Mouse (Mus musculus): ENCODE results near the gene Drc1. TPM values are rescaled to one million over a fixed set of nuclear protein-coding genes. Genes with fewer than 3 reads are reported as not detected.

Drc1 gene
- polyA plus RNA-seq, 2 experiments: 0.73 to 0.98 TPM

DNA sequence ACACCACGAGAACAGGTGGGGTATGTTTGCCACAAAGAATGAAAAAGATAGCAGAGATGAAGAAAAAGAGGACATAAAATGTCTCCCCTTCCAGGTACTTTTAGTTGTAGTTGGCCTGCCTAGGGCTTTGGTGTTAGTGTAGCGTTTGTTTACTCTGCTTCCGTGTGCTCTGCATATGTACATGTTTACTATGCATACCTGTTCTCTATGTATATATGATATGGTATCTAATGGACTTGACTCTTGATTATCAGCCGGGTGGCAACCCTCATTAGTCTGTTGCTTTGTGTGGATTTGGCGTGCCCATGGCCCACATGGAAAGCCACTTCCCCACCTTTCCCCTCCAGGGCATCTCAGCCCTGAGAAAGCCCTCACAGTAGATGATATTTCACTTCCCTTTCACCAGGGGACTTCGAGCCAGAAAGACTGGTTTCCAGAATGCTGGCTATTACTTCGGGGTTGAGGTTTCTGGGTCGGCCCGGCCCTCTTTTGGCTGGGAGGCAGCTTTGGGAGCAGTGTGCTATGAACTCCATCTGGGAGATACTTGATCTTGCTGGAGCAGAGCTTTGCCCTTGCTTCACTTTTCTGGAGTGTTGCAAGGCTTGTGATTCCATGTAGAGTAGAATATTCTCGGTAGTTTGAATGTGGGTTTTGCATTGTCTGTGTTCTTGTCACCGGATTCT, 9.4 kb upstream of the Drc1 start:
- no peak overlapping the region for H3K9ac ChIP-seq (replicated peaks)
- peaks cover 8% of the 10 kb centered on the region for H3K36me3 ChIP-seq (replicated peaks; ENCODE audit: control insufficient read depth, insufficient read depth, low read depth)
- no peak overlapping the region for H3K27ac ChIP-seq
- no peaks in the 10 kb centered on the region for H3K27me3 ChIP-seq (ENCODE audit: control insufficient read depth, insufficient read depth, low read length)
- no peak overlapping the region for H3K4me2 ChIP-seq (ENCODE audit: low read depth)
- no peaks in the 10 kb centered on the region for H3K9me3 ChIP-seq (ENCODE audit: control insufficient read depth, low read length)
- 75% methylated on average over 11 of the region's 11 CpGs for whole genome bisulfite sequencing (ENCODE audit: insufficient replicate concordance)
- no peak for TF ChIP-seq CTCF (IDR thresholded peaks at IDR 0.05; ENCODE audit: low read depth)
- no peak for TF ChIP-seq EP300 (IDR thresholded peaks at IDR 0.05; ENCODE audit: low read depth)
- H3K4me1 ChIP-seq (replicated peaks; ENCODE audit: control insufficient read depth in 2 of 2, insufficient read depth in 2 of 2, low read length in 1 of 2): no peaks in the 10 kb centered on the region
- DNase-seq (ENCODE audit: low read depth in 3 of 3, low spot score in 3 of 3): no peak
- H3K4me3 ChIP-seq (ENCODE audit: insufficient read depth in 1 of 2, low read depth in 2 of 2, low read length in 2 of 2): no peak overlapping the region
- ATAC-seq (ENCODE audit: insufficient read depth): no peak

- ATAC-seq (ENCODE audit: insufficient read depth): no peak
- 65% methylated on average over 2 of the region's 2 CpGs for WGBS (ENCODE audit: insufficient replicate concordance)
Measured at GRCm38 (mm10) chr5:30276361-30276760, 4.8 kb upstream of the Drc1 start.

GRCm38 (mm10) chr5:30278952-30279351, 2.2 kb upstream of the Drc1 start:
- Histone ChIP-seq H3K27ac (no peak overlapping the region), H3K9ac (replicated peaks) (no peak overlapping the region), H3K4me3 (ENCODE audit: insufficient read depth in 1 of 2, low read depth in 2 of 2, low read length in 2 of 2) (no peak overlapping the region), H3K4me1 (replicated peaks; ENCODE audit: control insufficient read depth in 2 of 2, insufficient read depth in 2 of 2, low read length in 1 of 2) (no peaks in the 10 kb centered on the region), H3K27me3 (ENCODE audit: control insufficient read depth, insufficient read depth, low read length) (peaks cover 11% of the 10 kb centered on the region), H3K9me3 (ENCODE audit: control insufficient read depth, low read length) (no peaks in the 10 kb centered on the region), H3K4me2 (ENCODE audit: low read depth) (no peak overlapping the region), H3K36me3 (replicated peaks; ENCODE audit: control insufficient read depth, insufficient read depth, low read depth) (no peaks in the 10 kb centered on the region)
- ATAC-seq (ENCODE audit: insufficient read depth) (no peak), DNase-seq (ENCODE audit: low read depth in 3 of 3, low spot score in 3 of 3) (no peak)
- TF ChIP-seq CTCF (IDR thresholded peaks at IDR 0.05; ENCODE audit: low read depth) (no peak), EP300 (IDR thresholded peaks at IDR 0.05; ENCODE audit: low read depth) (no peak)
- WGBS (ENCODE audit: insufficient replicate concordance): 45% methylated on average over 3 of the region's 3 CpGs

More at GRCm38 (mm10) chr5:30276361-30276760, 4.8 kb upstream of the Drc1 start:
- peaks cover 6% of the 10 kb centered on the region for H3K27me3 ChIP-seq (ENCODE audit: control insufficient read depth, insufficient read depth, low read length)
- no peak overlapping the region for H3K4me2 ChIP-seq (ENCODE audit: low read depth)
- H3K9me3 ChIP-seq (ENCODE audit: control insufficient read depth, low read length): no peaks in the 10 kb centered on the region
- H3K4me3 ChIP-seq (ENCODE audit: insufficient read depth in 1 of 2, low read depth in 2 of 2, low read length in 2 of 2): no peak overlapping the region
- no peak for DNase-seq (ENCODE audit: low read depth in 3 of 3, low spot score in 3 of 3)
- H3K4me1 ChIP-seq (replicated peaks; ENCODE audit: control insufficient read depth in 2 of 2, insufficient read depth in 2 of 2, low read length in 1 of 2): no peaks in the 10 kb centered on the region
- H3K36me3 ChIP-seq (replicated peaks; ENCODE audit: control insufficient read depth, insufficient read depth, low read depth): no peaks in the 10 kb centered on the region
- no peak overlapping the region for H3K27ac ChIP-seq
- TF ChIP-seq CTCF (IDR thresholded peaks at IDR 0.05; ENCODE audit: low read depth) (no peak), EP300 (IDR thresholded peaks at IDR 0.05; ENCODE audit: low read depth) (no peak)
- no peak overlapping the region for H3K9ac ChIP-seq (replicated peaks)

DNA sequence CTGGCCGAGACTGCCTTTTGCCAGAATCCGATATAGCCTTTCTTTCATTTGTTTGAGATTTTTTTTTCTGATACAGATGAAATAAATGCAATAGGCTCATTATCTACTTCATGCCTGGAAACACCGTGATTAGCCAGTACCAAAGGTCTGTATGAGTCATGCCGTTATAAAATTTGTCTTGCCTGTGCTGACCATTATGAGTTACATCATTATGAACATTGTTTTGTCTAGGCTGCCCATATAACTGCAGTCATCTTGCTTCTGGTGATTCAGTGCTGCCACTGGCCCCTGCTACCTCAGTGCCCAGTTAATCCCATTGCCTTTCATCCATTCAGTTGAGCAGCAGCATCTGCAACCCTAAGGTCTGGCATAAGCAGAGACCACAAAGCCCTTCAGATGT, 1.7 kb upstream of the Drc1 start:
- no peak for ATAC-seq (ENCODE audit: insufficient read depth)
- no peaks in the 10 kb centered on the region for H3K9me3 ChIP-seq (ENCODE audit: control insufficient read depth, low read length)
- no peaks in the 10 kb centered on the region for H3K4me1 ChIP-seq (replicated peaks; ENCODE audit: control insufficient read depth in 2 of 2, insufficient read depth in 2 of 2, low read length in 1 of 2)
- no peak overlapping the region for H3K4me2 ChIP-seq (ENCODE audit: low read depth)
- TF ChIP-seq CTCF (IDR thresholded peaks at IDR 0.05; ENCODE audit: low read depth) (no peak), EP300 (IDR thresholded peaks at IDR 0.05; ENCODE audit: low read depth) (no peak)
- 68% methylated on average over 4 of the region's 4 CpGs for WGBS (ENCODE audit: insufficient replicate concordance)
- no peaks in the 10 kb centered on the region for H3K36me3 ChIP-seq (replicated peaks; ENCODE audit: control insufficient read depth, insufficient read depth, low read depth)
- no peak for DNase-seq (ENCODE audit: low read depth in 3 of 3, low spot score in 3 of 3)
- H3K27ac ChIP-seq: no peak overlapping the region
- H3K4me3 ChIP-seq (ENCODE audit: insufficient read depth in 1 of 2, low read depth in 2 of 2, low read length in 2 of 2): no peak overlapping the region
- H3K27me3 ChIP-seq (ENCODE audit: control insufficient read depth, insufficient read depth, low read length): peaks cover 11% of the 10 kb centered on the region
- no peak overlapping the region for H3K9ac ChIP-seq (replicated peaks)

GRCm38 (mm10) chr5:30280864-30281263, 324 bp upstream of the Drc1 start:
- ATAC-seq (ENCODE audit: insufficient read depth): no peak
- H3K9ac ChIP-seq (replicated peaks): no peak overlapping the region
- no peak for DNase-seq (ENCODE audit: low read depth in 3 of 3, low spot score in 3 of 3)
- no peak overlapping the region for H3K4me3 ChIP-seq (ENCODE audit: insufficient read depth in 1 of 2, low read depth in 2 of 2, low read length in 2 of 2)
- H3K4me1 ChIP-seq (replicated peaks; ENCODE audit: control insufficient read depth in 2 of 2, insufficient read depth in 2 of 2, low read length in 1 of 2): no peaks in the 10 kb centered on the region; a peak in 1 of 4 replicates
- no peak overlapping the region for H3K27ac ChIP-seq
- H3K4me2 ChIP-seq (ENCODE audit: low read depth): no peak overlapping the region
- WGBS (ENCODE audit: insufficient replicate concordance): 33% methylated on average over 9 of the region's 9 CpGs
- H3K27me3 ChIP-seq (ENCODE audit: control insufficient read depth, insufficient read depth, low read length): peaks cover 11% of the 10 kb centered on the region
- H3K9me3 ChIP-seq (ENCODE audit: control insufficient read depth, low read length): no peaks in the 10 kb centered on the region
- no peak for TF ChIP-seq CTCF (IDR thresholded peaks at IDR 0.05; ENCODE audit: low read depth)
- no peak for TF ChIP-seq EP300 (IDR thresholded peaks at IDR 0.05; ENCODE audit: low read depth)
- no peaks in the 10 kb centered on the region for H3K36me3 ChIP-seq (replicated peaks; ENCODE audit: control insufficient read depth, insufficient read depth, low read depth)

All from liver, embryonic 14.5 days (tissue).